Mouse (Mus musculus) limb, embryonic 15.5 days (tissue): Measurements from ENCODE around the gene Cfap73. TPM values are rescaled to one million over a fixed set of nuclear protein-coding genes. Genes with fewer than 3 reads are reported as not detected.

Experiments used
- ATAC-seq: fragments of 200-750 bp; cut with Nextera tagmentation; 2 replicates; pipeline ENCODE4 v1.8.0; 2017; ENCODE audit warnings: low read depth, moderate TSS enrichment; ENCODE audit not compliant: insufficient number of reproducible peaks, low FRiP score, low TSS enrichment
- H3K27ac ChIP-seq: fragments of 300-500 bp; sonication (generic); 2 replicates; pipeline ENCODE4 v1.5.1; 2015; ENCODE audit warnings: moderate library complexity, mild to moderate bottlenecking, inconsistent platforms
- H3K27me3 ChIP-seq: fragments of 300-500 bp; sonication (generic); 2 replicates; pipeline ENCODE4 v1.6.1; 2015; ENCODE audit warnings: inconsistent platforms
- H3K36me3 ChIP-seq: fragments of 300-500 bp; sonication (generic); 2 replicates; pipeline ENCODE4 v1.6.1; 2015; ENCODE audit warnings: inconsistent platforms
- H3K4me1 ChIP-seq: fragments of 300-500 bp; sonication (generic); 2 replicates; pipeline ENCODE4 v1.6.1; 2015; ENCODE audit warnings: inconsistent platforms
- H3K4me2 ChIP-seq: fragments of 300-500 bp; sonication (generic); 2 replicates; pipeline ENCODE4 v1.6.1; 2015; ENCODE audit warnings: mild to moderate bottlenecking, inconsistent platforms
- H3K4me3 ChIP-seq: fragments of 300-500 bp; sonication (generic); 2 replicates; pipeline ENCODE4 v1.5.1; 2015; ENCODE audit warnings: mild to moderate bottlenecking, inconsistent platforms
- H3K9ac ChIP-seq: fragments of 300-500 bp; sonication (generic); 2 replicates; pipeline ENCODE4 v1.6.1; 2015; ENCODE audit warnings: inconsistent platforms
- H3K9me3 ChIP-seq: fragments of 300-500 bp; sonication (generic); 2 replicates; pipeline ENCODE4 v1.6.1; 2016; ENCODE audit warnings: inconsistent platforms
- WGBS: fragments of 180-500 bp; shearing (Covaris S2); methylation state at CpG from one replicate; pipeline ENCODE4 v1.1.7; 2015; 5-methylcytosine and 5-hydroxymethylcytosine counted together
- polyA plus RNA-seq: library from polyadenylated mRNA; unstranded; fragments of >200 nt; fragmentation: Nextera tagmentation; extraction: Ambion mirVana; gene quantifications from 2 replicates; pipeline ENCODE4 v1.2.1, GENCODE M21; 2015

The Cfap73 gene
- polyA plus RNA-seq, 1 experiment from 2014 or later: not detected

DNA sequence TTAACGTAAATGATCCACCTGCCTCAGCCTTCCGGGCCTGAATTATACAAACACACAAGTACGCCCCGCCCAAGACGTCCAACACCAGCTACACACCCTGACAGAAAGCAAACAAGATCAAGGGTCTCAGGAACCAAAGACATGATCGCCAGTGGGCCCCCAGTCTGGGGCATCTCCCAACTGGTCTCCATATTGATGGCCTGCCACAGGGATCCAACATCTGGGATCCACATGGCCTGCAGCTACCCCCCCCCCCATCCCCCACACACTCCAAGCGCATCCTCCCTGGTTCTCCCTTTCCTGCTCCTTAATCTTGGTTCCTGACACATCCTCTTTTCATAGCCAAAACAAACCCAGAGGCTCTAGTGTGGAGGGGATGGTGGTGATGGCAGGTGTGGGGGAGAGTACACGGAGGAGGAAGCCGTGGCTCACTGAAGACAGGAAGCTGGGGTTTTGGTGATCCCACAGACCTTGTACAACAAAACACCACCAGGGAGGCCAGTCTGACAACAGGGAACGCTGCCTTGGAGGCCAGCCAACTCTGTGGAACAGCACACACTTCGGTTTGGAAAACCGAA, 55.4 kb downstream of the Cfap73 start:
- no peak for ATAC-seq
- Histone ChIP-seq H3K4me1 (peaks cover 46% of the 10 kb centered on the region), H3K4me2 (peak overlapping the region; percentile 27; the same call in 1 of the 2 replicates), H3K9ac (no peak overlapping the region), H3K9me3 (no peaks in the 10 kb centered on the region), H3K27ac (peak overlapping the region; percentile 79), H3K4me3 (no peak overlapping the region), H3K36me3 (peaks cover 17% of the 10 kb centered on the region), H3K27me3 (no peaks in the 10 kb centered on the region)
- WGBS: 20% methylated on average over 12 of the region's 12 CpGs

Other genes with a start within 250 kb of the Cfap73 start
- gene Lhx5, start 202.5 kb downstream of the Cfap73 start, polyA plus RNA-seq: not detected in 2 replicates
- gene Sdsl, start 161.4 kb downstream of the Cfap73 start, polyA plus RNA-seq: 0.57 and 0.95 TPM in 2 replicates
- 0.24 TPM in 1 of 2 replicates, not detected in the other for gene Sds, start 157.7 kb downstream of the Cfap73 start, polyA plus RNA-seq
- gene Plbd2, start 130.6 kb downstream of the Cfap73 start, polyA plus RNA-seq: 58.9 and 63.4 TPM in 2 replicates
- 12.0 and 13.4 TPM in 2 replicates for gene Slc8b1, start 123.1 kb downstream of the Cfap73 start, polyA plus RNA-seq
- gene Tpcn1, start 45.6 kb downstream of the Cfap73 start, polyA plus RNA-seq: 25.4 and 25.8 TPM in 2 replicates
- 0.38 TPM in 2 replicates for gene Iqcd, start 45.2 kb downstream of the Cfap73 start, polyA plus RNA-seq
- gene Rita1, start 21.6 kb downstream of the Cfap73 start, polyA plus RNA-seq: 13.8 TPM in 2 replicates
- gene Ddx54, start 21.5 kb downstream of the Cfap73 start, polyA plus RNA-seq: 39.4 and 41.7 TPM in 2 replicates
- gene Rasal1, start 14.6 kb upstream of the Cfap73 start, polyA plus RNA-seq: 0.43 and 0.49 TPM in 2 replicates
- gene Dtx1, start 77.7 kb upstream of the Cfap73 start, polyA plus RNA-seq: 2.7 and 4.0 TPM in 2 replicates
- 0.32 and 0.44 TPM in 2 replicates for gene Oas2, start 115.6 kb upstream of the Cfap73 start, polyA plus RNA-seq
- 0.16 and 0.18 TPM in 2 replicates for gene Oas3, start 143.4 kb upstream of the Cfap73 start, polyA plus RNA-seq
- not detected in 2 replicates for gene Oas1e, start 161.3 kb upstream of the Cfap73 start, polyA plus RNA-seq
- gene Oas1c, start 178.3 kb upstream of the Cfap73 start, polyA plus RNA-seq: 0.17 and 0.35 TPM in 2 replicates
- gene Oas1f, start 213.1 kb upstream of the Cfap73 start, polyA plus RNA-seq: 0.42 and 1.0 TPM in 2 replicates
- not detected in 2 replicates for gene Oas1h, start 227.2 kb upstream of the Cfap73 start, polyA plus RNA-seq